ENCODE assay signal across 8 mouse cellular contexts in genomic region chr19:4624406-4625178, GRCm38 (mm10). TPM values are rescaled to one million over a fixed set of nuclear protein-coding genes. Genes with fewer than 3 reads are reported as not detected.
DNase-seq lines count a peak whose midpoint lies in the region; ATAC-seq lines count a peak whose summit lies in the region.

No protein-coding gene starts in this region.

- WGBS in kidney, embryonic 15.5 days, result 23% methylated on average over 4 of the region's 4 CpGs
- 35% methylated on average over 4 of the region's 4 CpGs for WGBS in embryonic facial prominence, embryonic 10.5 days
- WGBS in midbrain, embryonic 16.5 days, result 32% methylated on average over 4 of the region's 4 CpGs

- peak overlapping the region; percentile 96 for H3K9ac ChIP-seq in kidney, embryonic 15.5 days
- peak overlapping the region; percentile 89 for H3K9ac ChIP-seq in midbrain, embryonic 16.5 days (ENCODE audit: low read depth, low read length)

- no peak for ATAC-seq in kidney, embryonic 15.5 days (replicated peaks; ENCODE audit: low FRiP score)
- peak; percentile 46 for ATAC-seq in inflammation-experienced regulatory T-cells, adult 6 months
- peak; percentile 12 for ATAC-seq in midbrain, embryonic 16.5 days

- peak overlapping the region; percentile 69 for H3K4me3 ChIP-seq in kidney, embryonic 15.5 days (replicated peaks)
- peak overlapping the region; percentile 95 for H3K4me3 ChIP-seq in embryonic facial prominence, embryonic 10.5 days
- peak overlapping the region; percentile 85 for H3K4me3 ChIP-seq in midbrain, embryonic 16.5 days (ENCODE audit: low read depth, low read length)

- no peaks in the 10 kb centered on the region for H3K27me3 ChIP-seq in kidney, embryonic 15.5 days
- H3K27me3 ChIP-seq in embryonic facial prominence, embryonic 10.5 days (replicated peaks; ENCODE audit: low read depth, poor library complexity, severe bottlenecking), result no peaks in the 10 kb centered on the region
- no peaks in the 10 kb centered on the region for H3K27me3 ChIP-seq in midbrain, embryonic 16.5 days (ENCODE audit: control insufficient read depth, insufficient read depth, low read depth, low read length)

- H3K4me2 ChIP-seq in kidney, embryonic 15.5 days, result peak overlapping the region; percentile 83
- H3K4me2 ChIP-seq in midbrain, embryonic 16.5 days (ENCODE audit: low read length), result peak overlapping the region; percentile 77

- DNase-seq in kidney, adult 8-10 months, result no peak
- no peak for DNase-seq in embryonic facial prominence, embryonic 10.5 days (ENCODE audit: low spot score)
- DNase-seq in thymus, postnatal 14 days, result no peak
- no peak for DNase-seq in urinary bladder, postnatal 10 days (ENCODE audit: low spot score)
- DNase-seq in MN1 (ENCODE audit: low spot score), result no peak

- no peaks in the 10 kb centered on the region for H3K9me3 ChIP-seq in kidney, embryonic 15.5 days (replicated peaks)
- no peaks in the 10 kb centered on the region for H3K9me3 ChIP-seq in embryonic facial prominence, embryonic 10.5 days
- H3K9me3 ChIP-seq in midbrain, embryonic 16.5 days (replicated peaks; ENCODE audit: control insufficient read depth, low read length, poor library complexity, severe bottlenecking), result no peaks in the 10 kb centered on the region

- peaks cover 45% of the 10 kb centered on the region for H3K36me3 ChIP-seq in kidney, embryonic 15.5 days
- H3K36me3 ChIP-seq in embryonic facial prominence, embryonic 10.5 days (replicated peaks), result peaks cover 47% of the 10 kb centered on the region
- peaks cover 7% of the 10 kb centered on the region for H3K36me3 ChIP-seq in midbrain, embryonic 16.5 days (ENCODE audit: control insufficient read depth, insufficient read depth, low read length)

- peak overlapping the region; percentile 94 for H3K27ac ChIP-seq in kidney, embryonic 15.5 days
- peak overlapping the region; percentile 97 for H3K27ac ChIP-seq in embryonic facial prominence, embryonic 10.5 days (replicated peaks)
- H3K27ac ChIP-seq in midbrain, embryonic 16.5 days (ENCODE audit: low read length), result peak overlapping the region; percentile 96

- H3K4me1 ChIP-seq in kidney, embryonic 15.5 days, result peaks cover 34% of the 10 kb centered on the region
- peaks cover 48% of the 10 kb centered on the region for H3K4me1 ChIP-seq in embryonic facial prominence, embryonic 10.5 days
- peaks cover 27% of the 10 kb centered on the region for H3K4me1 ChIP-seq in midbrain, embryonic 16.5 days (ENCODE audit: control insufficient read depth, insufficient read depth, low read length)

RNA-seq across cellular contexts. Expression of gene Rce1, which starts 0.8 kb away (rescaled TPM):
- 79.8 and 80.5 TPM in 2 replicates for polyA plus RNA-seq in kidney, embryonic 15.5 days (2015; fragmentation: Nextera tagmentation; extraction: Ambion mirVana)
- polyA plus RNA-seq in embryonic facial prominence, embryonic 10.5 days (2016; fragmentation: Nextera tagmentation; extraction: Ambion mirVana), result 75.5 and 82.9 TPM in 2 replicates
- polyA plus RNA-seq in inflammation-experienced regulatory T-cells, adult 6 months (2017; shearing (Covaris generic)), result 10 to 100 TPM; 41.4 to 48.1 (median 42.1) TPM
- polyA plus RNA-seq in midbrain, embryonic 16.5 days (2015; fragmentation: Nextera tagmentation; extraction: Ambion mirVana), result 51.4 and 52.4 TPM in 2 replicates

RNA-seq across cellular contexts. Expression of gene Lrfn4, which starts 9.1 kb away (rescaled TPM):
- 6.6 and 7.7 TPM in 2 replicates for polyA plus RNA-seq in kidney, embryonic 15.5 days (2015; fragmentation: Nextera tagmentation; extraction: Ambion mirVana)
- polyA plus RNA-seq in embryonic facial prominence, embryonic 10.5 days (2016; fragmentation: Nextera tagmentation; extraction: Ambion mirVana), result 6.8 TPM in 2 replicates
- polyA plus RNA-seq in inflammation-experienced regulatory T-cells, adult 6 months (2017; shearing (Covaris generic)), result under 1 TPM in 1 of 3 experiments, not detected in 2; 0.18 TPM
- 10.4 and 11.3 TPM in 2 replicates for polyA plus RNA-seq in midbrain, embryonic 16.5 days (2015; fragmentation: Nextera tagmentation; extraction: Ambion mirVana)
